Mouse (Mus musculus): ENCODE measurements at regions not wholly inside any gene's neighbourhood (a gene's known extent, or its start where the extent isn't known, plus 50 kb on each side); places are given as distances from the start of the nearest gene placed in this dataset.
A peak's percentile ranks its signal among the peaks of the same experiment; 100 is the strongest.
"Not testable (repeated sequence)": the region's sequence is repeated elsewhere in the genome, so short reads cannot be mapped to it uniquely, and the experiment has no call there.

DNA sequence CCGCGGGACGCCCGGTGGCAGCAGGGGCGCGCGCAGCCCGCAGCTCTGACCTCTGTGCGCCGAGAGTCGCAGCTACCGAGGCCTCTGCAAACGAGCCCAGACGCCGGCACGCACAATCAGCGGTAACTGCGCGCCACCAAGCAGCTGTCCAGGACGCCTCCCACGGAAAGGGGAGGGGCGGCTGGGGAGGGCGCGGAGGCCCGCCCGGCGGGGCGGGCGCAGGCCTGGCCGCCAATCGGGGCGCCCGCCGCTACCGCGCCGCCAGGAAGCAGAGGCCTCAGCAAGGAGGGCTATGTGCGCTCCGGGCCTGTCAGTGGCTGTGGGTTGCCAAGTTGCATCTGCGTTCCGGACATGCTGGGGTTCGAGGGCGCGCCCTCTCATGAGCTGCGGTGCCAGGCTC is 613.3 kb upstream of the Ywhaq start:
- peak; percentile 69 for ATAC-seq

DNA sequence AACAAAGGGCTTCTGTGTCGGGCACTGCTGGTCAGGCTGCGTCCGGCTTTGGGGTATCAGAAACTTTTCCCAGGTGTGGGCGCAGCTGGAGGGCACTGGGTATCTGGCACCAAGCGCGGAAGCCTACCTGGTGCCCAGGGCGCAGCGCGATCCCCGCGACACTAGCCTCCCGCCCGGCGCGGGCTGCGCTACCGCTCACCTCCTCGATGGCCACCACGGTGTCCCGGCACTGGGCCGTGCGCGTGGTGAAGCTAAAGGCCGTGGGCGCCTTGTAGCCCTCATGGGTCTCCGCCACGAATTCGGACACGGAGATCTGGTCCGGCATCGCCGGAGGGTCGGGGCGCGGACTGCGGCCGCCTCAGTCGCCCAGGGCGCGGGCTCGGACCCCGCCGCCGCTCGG is 612.8 kb upstream of the Ywhaq start:
- ATAC-seq: not testable (repeated sequence)
